ENCODE assay signal across 8 mouse cellular contexts in the genomic region with DNA sequence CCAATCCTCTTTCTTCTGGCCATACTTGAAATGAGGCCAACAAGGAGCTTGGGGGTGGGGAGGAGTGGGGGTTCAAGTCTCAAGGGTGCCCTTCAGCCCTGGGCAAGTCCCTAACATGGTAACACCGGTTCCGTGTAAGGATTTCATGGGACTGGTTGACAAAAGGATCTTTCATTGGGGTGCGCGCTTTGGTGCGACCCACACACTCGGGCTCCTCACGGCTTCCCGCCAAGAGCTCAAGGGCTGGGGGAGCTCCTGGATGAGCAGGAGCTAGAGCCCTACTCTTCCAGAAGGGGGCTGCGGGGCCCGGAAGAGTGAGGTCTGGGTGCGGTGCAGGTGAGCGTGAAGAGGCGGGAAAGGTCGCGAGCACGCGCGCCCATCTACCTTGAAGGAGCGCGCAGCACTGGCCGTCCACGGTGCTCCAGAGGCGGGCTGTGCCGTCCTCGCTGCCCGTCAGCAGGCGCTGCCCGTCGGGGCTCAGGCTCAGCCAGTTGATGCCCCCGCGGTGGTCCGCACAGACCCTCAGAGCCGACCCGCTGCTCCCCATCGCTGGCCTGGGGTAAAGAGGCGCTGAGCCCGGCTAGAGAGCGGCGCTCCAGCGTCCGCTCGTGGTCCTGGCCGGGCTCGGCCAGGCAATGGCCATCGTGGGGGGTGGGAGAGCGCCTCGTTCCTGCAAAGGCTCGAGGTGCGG. TPM values are rescaled to one million over a fixed set of nuclear protein-coding genes. Genes with fewer than 3 reads are reported as not detected.
A peak's percentile ranks its signal among the peaks of the same experiment; 100 is the strongest.
DNase-seq lines count a peak whose midpoint lies in the region; ATAC-seq and TF ChIP-seq lines count a peak whose summit lies in the region.

No protein-coding gene starts in this region.

- no peaks in the 10 kb centered on the region for H3K36me3 ChIP-seq in heart, postnatal 0 days (replicated peaks; ENCODE audit: control insufficient read depth, insufficient read depth, low read length)
- H3K36me3 ChIP-seq in megakaryocyte, embryonic 14.5 days (replicated peaks; ENCODE audit: low read length): no peaks in the 10 kb centered on the region

- peak overlapping the region; percentile 32; the same call in 1 of the 2 replicates for H3K9ac ChIP-seq in heart, postnatal 0 days (replicated peaks; ENCODE audit: low read depth, low read length)

- H3K9me3 ChIP-seq in heart, postnatal 0 days (replicated peaks; ENCODE audit: control insufficient read depth, low read length): no peaks in the 10 kb centered on the region
- peaks cover 17% of the 10 kb centered on the region for H3K9me3 ChIP-seq in megakaryocyte, embryonic 14.5 days

- H3K27me3 ChIP-seq in heart, postnatal 0 days (ENCODE audit: control insufficient read depth, insufficient read depth, low read length): peaks cover 29% of the 10 kb centered on the region
- H3K27me3 ChIP-seq in megakaryocyte, embryonic 14.5 days (replicated peaks): peaks cover 76% of the 10 kb centered on the region

- WGBS in heart, postnatal 0 days: 2% methylated on average over 49 of the region's 49 CpGs

- TF ChIP-seq EP300 in heart, postnatal 0 days (IDR thresholded peaks at IDR 0.05; ENCODE audit: low read depth): no peak

- peak overlapping the region; percentile 48 for H3K4me3 ChIP-seq in heart, postnatal 0 days (ENCODE audit: low read depth, low read length)
- H3K4me3 ChIP-seq in megakaryocyte, embryonic 14.5 days (replicated peaks): peak overlapping the region; percentile 73

- peaks cover 27% of the 10 kb centered on the region for H3K4me1 ChIP-seq in heart, postnatal 0 days (ENCODE audit: control insufficient read depth, insufficient read depth)
- peaks cover 46% of the 10 kb centered on the region for H3K4me1 ChIP-seq in megakaryocyte, embryonic 14.5 days

- peak; percentile 21; the same call in 1 of the 2 replicates for ATAC-seq in heart, postnatal 0 days (ENCODE audit: insufficient read depth, low read depth)
- no peak for ATAC-seq in erythroid progenitor cell, adult 5-6 weeks (replicated peaks; ENCODE audit: low FRiP score, poor library complexity, severe bottlenecking)

- H3K4me2 ChIP-seq in heart, postnatal 0 days (ENCODE audit: low read depth, low read length): peak overlapping the region; percentile 71

- no peak for TF ChIP-seq CTCF in heart, postnatal 0 days (IDR thresholded peaks at IDR 0.05; ENCODE audit: low read depth)

- DNase-seq in embryo, embryonic 10 days (ENCODE audit: low spot score): peak; percentile 36
- no peak for DNase-seq in embryo, embryonic 9.5 days (ENCODE audit: extremely low spot score)
- DNase-seq in ES-CJ7 (ENCODE audit: low read depth, low spot score): peak; percentile 33
- DNase-seq in heart, postnatal 0 days (ENCODE audit: low spot score): no peak
- no peak for DNase-seq in cerebellum, postnatal 4 days (ENCODE audit: low spot score in 2 of 2)
- no peak for DNase-seq in cerebellum, postnatal 14 days

- no peak overlapping the region for H3K27ac ChIP-seq in heart, postnatal 0 days (ENCODE audit: low read depth)

RNA-seq across cellular contexts. Expression of a gene that starts 0.6 kb away (rescaled TPM):
- 3.4 and 5.1 TPM in 2 replicates for total RNA-seq in heart, postnatal 0 days (2014; rRNA removed; ENCODE audit: low replicate concordance)
- polyA plus RNA-seq in heart, postnatal 0 days (2015; fragmentation: Nextera tagmentation; extraction: Ambion mirVana): 2.7 and 2.8 TPM in 2 replicates
- polyA plus RNA-seq in megakaryocyte, embryonic 14.5 days (2012; ENCODE audit: insufficient read depth, low replicate concordance): not detected in 2 replicates
- total RNA-seq in erythroid progenitor cell, adult 5-6 weeks (2015; ENCODE audit: low replicate concordance): not detected in 2 replicates
- 5.4 TPM in 1 of 2 replicates, not detected in the other for total RNA-seq in erythroid progenitor cell, adult 5-6 weeks (2017; ENCODE audit: low replicate concordance)

RNA-seq across cellular contexts. Expression of a gene that starts 27.9 kb away (rescaled TPM):
- not detected in 2 replicates for total RNA-seq in heart, postnatal 0 days (2014; rRNA removed; ENCODE audit: low replicate concordance)
- polyA plus RNA-seq in heart, postnatal 0 days (2015; fragmentation: Nextera tagmentation; extraction: Ambion mirVana): 3.5 and 3.9 TPM in 2 replicates
- polyA plus RNA-seq in megakaryocyte, embryonic 14.5 days (2012; ENCODE audit: insufficient read depth, low replicate concordance): not detected in 2 replicates
- total RNA-seq in erythroid progenitor cell, adult 5-6 weeks (2015; ENCODE audit: low replicate concordance): 21.8 TPM in 1 of 2 replicates, not detected in the other
- total RNA-seq in erythroid progenitor cell, adult 5-6 weeks (2017; ENCODE audit: low replicate concordance): not detected in 2 replicates

RNA-seq across cellular contexts. Expression of a gene that starts 44.6 kb away (rescaled TPM):
- 20.4 and 25.6 TPM in 2 replicates for total RNA-seq in heart, postnatal 0 days (2014; rRNA removed; ENCODE audit: low replicate concordance)
- polyA plus RNA-seq in heart, postnatal 0 days (2015; fragmentation: Nextera tagmentation; extraction: Ambion mirVana): 19.5 and 21.3 TPM in 2 replicates
- polyA plus RNA-seq in megakaryocyte, embryonic 14.5 days (2012; ENCODE audit: insufficient read depth, low replicate concordance): 37.7 and 58.3 TPM in 2 replicates
- total RNA-seq in erythroid progenitor cell, adult 5-6 weeks (2015; ENCODE audit: low replicate concordance): 25.2 and 25.6 TPM in 2 replicates
- total RNA-seq in erythroid progenitor cell, adult 5-6 weeks (2017; ENCODE audit: low replicate concordance): 24.0 and 29.8 TPM in 2 replicates

Comparison
In these comparisons a context has a peak if more than half of its experiments do, and no peak if none do; other contexts are left out.
1. DNase-seq: peak in embryo, embryonic 10 days (single experiment) and ES-CJ7 (single experiment); none in embryo, embryonic 9.5 days (single experiment), heart, postnatal 0 days (single experiment), cerebellum, postnatal 4 days (0 of 2) and cerebellum, postnatal 14 days (0 of 2).